Mouse (Mus musculus): ENCODE results near the gene Sprr2b.

- TF ChIP-seq EP300 (IDR thresholded peaks at IDR 0.05; ENCODE audit: low read depth): no peak
- TF ChIP-seq CTCF (IDR thresholded peaks at IDR 0.05; ENCODE audit: low read depth): no peak
Observed at GRCm38 (mm10) chr3:92338840-92339239, 22.4 kb downstream of the Sprr2b start, which contains the start of gene Sprr2d.

Data from heart, postnatal 0 days (tissue).